Mouse (Mus musculus): ENCODE measurements at regions not wholly inside any gene's neighbourhood (a gene's known extent, or its start where the extent isn't known, plus 50 kb on each side); places are given as distances from the start of the nearest gene placed in this dataset.
"Not testable (repeated sequence)": the region's sequence is repeated elsewhere in the genome, so short reads cannot be mapped to it uniquely, and the experiment has no call there.

DNA sequence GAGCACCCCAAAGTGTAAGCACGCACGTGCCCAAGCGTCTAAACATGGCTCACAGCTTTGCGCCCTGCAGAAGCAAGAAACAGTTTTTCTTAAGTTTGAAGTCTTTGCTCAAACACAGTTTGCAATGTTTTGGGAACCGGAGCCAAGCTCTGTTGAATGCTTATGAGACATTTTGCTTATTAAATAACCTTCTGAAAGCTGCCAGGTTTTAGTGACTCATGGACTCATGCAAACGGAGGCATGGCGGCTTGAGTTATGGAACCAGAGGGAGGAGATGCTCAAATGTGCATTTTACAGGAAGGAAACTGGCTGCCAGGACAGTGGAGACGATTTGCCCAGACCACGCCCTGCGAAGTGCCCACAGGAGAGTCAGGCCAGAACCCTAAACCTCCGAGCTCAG is 131.0 kb upstream of the Slc38a2 start:
- no peak for DNase-seq (ENCODE audit: extremely low read depth, low read depth, low spot score)

- no peak for DNase-seq (ENCODE audit: extremely low read depth, low read depth, low spot score)
Measured at GRCm38 (mm10) chr15:96829941-96830340, 130.4 kb upstream of the Slc38a2 start.

DNA sequence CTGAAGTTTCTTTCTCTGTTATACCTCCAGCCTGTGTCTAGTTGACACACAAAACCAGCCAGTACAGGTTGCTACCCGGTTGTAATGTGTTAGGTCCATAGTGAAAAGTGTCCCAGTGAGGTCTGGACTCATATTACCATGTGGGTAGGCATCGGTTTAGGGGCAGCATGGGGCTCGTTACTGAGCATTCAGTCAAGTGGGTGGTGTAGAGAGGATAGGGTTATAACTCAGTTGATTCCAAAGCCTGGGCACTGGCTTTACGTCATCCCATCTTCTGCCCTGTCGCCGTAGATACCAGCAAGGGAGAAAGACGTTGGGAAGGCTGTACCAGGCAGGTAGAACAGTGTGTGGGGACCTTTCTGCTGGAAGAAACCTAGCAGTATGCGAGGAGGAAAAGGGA is 129.2 kb upstream of the Slc38a2 start:
- no peak for DNase-seq (ENCODE audit: extremely low read depth, low read depth, low spot score)

GRCm38 (mm10) chr15:96827931-96828330 is 128.4 kb upstream of the Slc38a2 start:
- no peak for DNase-seq (ENCODE audit: extremely low read depth, low read depth, low spot score)

DNA sequence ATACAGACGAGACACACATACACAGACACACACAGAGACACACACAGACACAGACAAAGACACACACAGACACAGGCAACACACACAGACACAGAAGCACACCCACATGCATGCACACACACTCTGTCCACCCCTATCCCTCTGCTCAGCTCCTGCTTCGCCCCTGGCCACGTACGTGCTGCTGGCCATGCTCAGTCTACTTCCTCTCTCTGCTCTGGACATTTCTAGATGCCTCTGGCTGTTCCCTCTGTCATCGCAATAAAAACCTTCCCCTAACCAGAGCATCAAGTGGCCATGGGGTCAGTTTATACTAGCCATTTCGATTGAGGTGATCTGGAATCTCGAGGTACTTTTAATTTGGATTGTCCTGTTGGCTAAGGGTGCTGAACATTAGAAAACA is 118.9 kb upstream of the Slc38a2 start:
- no peak for DNase-seq (ENCODE audit: extremely low read depth, low read depth, low spot score)

DNA sequence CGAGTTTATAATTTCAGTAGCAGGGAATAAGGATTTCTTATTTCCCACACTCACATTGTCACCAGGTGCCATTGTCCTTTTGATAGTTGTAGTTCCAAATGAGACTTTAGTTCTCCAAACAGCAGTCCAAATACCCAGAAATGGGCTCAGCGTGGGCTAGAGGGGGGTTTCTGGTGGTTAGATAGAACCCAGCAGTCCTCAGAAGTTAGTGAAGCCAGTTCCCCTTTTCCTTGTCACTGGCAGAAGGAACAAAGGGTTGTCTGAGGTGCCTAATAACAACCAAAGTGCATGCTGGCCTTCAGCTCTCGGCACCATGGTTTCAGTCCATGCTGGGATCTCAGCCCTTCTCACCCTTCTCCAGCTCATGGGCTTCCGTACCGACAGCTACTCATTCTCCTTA is 118.1 kb upstream of the Slc38a2 start:
- no peak for DNase-seq (ENCODE audit: extremely low read depth, low read depth, low spot score)

DNA sequence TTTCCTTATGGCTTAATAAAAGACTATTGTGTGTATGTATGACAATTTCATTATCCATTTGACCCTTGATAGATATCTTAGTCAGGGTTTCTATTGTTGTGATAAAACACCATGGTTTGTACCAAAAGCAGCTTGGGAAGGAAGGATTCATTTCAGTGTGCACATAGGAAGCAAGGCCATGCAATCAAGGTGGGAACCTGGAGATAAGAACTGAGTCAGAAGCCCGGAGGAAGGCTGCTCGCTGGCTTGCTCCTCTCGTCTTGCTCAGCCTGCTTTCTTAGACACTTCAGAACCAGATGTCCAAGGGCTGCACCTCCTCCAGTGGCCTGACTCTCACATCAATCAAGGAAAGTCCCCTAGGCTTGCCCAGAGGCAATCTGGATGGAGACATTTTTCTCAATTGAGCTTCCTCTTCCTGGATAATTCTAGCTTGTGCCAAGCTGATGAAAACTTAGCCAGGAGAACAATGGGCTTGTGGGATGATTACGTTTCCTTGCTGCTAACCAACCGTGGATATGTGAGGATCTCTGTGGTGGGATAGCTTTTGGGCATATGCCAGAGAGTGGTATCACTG is 117.6 kb upstream of the Slc38a2 start:
- DNase-seq (ENCODE audit: extremely low read depth, low read depth, low spot score) = no peak

- DNase-seq (ENCODE audit: extremely low read depth, low read depth, low spot score) = no peak
Measured at GRCm38 (mm10) chr15:96813472-96813871, 113.9 kb upstream of the Slc38a2 start.

DNA sequence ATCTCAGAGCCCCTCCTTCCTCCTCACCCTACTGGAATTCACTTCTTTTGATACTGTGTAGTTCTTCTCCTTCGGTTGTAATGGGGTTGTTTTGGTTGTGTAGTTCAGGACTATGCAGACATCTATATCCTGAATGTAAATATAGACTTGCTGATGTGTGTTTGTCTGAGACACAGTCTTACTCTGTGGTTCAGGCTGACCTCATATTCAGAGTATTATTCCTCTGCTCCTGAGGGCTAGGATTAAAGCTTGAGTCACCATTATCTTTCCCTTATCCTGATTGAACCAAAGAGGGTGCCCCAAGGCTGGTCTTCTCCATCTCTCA is 103.2 kb upstream of the Slc38a2 start:
- DNase-seq (ENCODE audit: extremely low read depth, low read depth, low spot score) = no peak

- no peak for DNase-seq (ENCODE audit: extremely low read depth, low read depth, low spot score)
Measured at GRCm38 (mm10) chr15:96802034-96802728, 102.7 kb upstream of the Slc38a2 start.

GRCm38 (mm10) chr15:96799228-96799627 is 99.7 kb upstream of the Slc38a2 start:
- no peak for DNase-seq (ENCODE audit: extremely low read depth, low read depth, low spot score)

- DNase-seq (ENCODE audit: extremely low read depth, low read depth, low spot score) = no peak
Measured at GRCm38 (mm10) chr15:96797615-96798270, 98.2 kb upstream of the Slc38a2 start.

DNA sequence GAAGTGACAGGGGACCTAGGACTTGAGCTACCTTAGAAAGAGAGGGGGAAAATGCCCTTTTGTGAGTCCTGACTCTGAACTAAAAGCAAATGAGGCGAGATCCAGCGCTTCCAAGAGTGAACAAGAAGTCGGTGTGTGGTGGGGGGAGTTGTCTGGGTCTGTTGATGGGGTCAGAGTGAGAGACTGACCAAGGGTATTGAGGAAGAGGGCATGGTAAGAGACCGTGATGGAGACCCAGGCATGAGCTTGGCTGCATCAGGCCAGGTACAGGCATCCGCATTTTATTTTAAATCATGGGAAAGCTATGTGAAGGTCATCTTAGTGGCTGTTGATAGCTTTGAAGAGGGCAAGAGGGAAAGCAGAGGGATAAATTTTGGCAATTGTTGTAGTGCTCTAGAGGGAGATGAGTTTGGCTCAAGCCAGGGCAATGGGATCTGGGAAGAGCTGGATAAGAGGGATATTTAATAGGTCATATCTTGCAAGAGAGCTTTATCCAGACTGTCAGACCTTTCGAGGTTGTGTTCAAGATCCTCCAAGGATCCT is 94.7 kb upstream of the Slc38a2 start:
- DNase-seq (ENCODE audit: extremely low read depth, low read depth, low spot score) = no peak

DNA sequence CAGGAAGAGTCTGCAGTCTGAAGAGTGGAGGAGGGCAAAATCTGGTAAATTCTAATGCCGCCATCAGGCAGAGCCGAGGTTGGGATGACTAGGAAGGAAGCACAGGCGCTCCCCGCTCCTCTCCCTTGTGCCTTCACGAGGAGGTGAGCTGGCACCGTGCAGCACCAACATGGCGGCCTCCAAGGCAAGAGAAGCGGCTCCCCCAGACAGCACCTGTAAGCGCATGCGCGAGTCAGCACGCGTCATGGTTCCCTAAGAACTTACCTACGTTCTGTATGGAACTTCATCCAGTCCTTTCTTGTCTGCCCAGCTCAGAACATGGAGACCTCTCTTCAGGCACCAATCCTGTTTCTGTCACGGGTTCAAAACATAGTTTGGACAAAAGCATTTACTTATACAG is 93.7 kb upstream of the Slc38a2 start:
- DNase-seq (ENCODE audit: extremely low read depth, low read depth, low spot score) = no peak

DNA sequence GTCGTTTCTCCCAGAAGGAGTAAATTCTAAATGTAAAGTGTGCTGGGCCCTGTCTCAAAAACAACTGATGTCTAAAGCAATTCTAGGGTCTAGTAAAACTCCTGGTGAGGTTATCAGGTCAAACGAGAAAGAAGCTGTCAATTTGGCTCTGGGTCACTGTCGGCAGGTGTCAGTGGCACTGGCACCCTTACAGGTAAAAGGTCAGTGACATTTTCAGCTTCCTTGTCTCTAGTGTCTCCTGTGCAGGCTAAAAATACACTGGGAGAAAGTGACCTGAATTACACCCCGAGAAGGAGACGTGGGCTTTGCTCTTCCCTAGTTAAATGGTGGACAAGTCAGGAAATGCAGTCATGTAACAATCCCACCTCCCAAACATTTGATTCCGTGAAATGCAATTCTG is 91.8 kb upstream of the Slc38a2 start:
- DNase-seq (ENCODE audit: extremely low read depth, low read depth, low spot score) = no peak

GRCm38 (mm10) chr15:96787921-96788320 is 88.4 kb upstream of the Slc38a2 start:
- DNase-seq (ENCODE audit: extremely low read depth, low read depth, low spot score) = not testable (repeated sequence)

- no peak for DNase-seq (ENCODE audit: extremely low read depth, low read depth, low spot score)
Measured at GRCm38 (mm10) chr15:96784578-96784977, 85.0 kb upstream of the Slc38a2 start.

DNA sequence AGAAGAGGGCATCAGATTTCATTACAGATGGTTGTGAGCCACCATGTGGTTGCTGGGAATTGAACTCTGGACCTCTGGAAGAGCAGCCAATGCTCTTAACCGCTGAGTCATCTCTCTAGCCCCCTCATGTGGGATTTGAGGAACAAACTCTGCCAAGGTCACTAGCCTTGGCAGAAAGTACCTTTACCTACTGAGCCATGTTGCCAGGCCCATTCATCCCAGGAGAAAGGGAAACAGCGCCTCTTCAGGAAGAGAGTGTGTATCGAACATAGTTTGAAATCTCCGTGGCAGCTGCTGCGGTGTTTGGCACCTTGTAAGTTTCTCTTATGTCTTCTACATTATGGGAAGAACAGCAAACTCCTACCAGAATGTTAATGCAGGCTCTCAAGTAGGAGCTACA is 82.0 kb upstream of the Slc38a2 start:
- DNase-seq (ENCODE audit: extremely low read depth, low read depth, low spot score) = no peak

- DNase-seq (ENCODE audit: extremely low read depth, low read depth, low spot score) = no peak
Measured at GRCm38 (mm10) chr15:96780606-96781005, 81.1 kb upstream of the Slc38a2 start.

DNA sequence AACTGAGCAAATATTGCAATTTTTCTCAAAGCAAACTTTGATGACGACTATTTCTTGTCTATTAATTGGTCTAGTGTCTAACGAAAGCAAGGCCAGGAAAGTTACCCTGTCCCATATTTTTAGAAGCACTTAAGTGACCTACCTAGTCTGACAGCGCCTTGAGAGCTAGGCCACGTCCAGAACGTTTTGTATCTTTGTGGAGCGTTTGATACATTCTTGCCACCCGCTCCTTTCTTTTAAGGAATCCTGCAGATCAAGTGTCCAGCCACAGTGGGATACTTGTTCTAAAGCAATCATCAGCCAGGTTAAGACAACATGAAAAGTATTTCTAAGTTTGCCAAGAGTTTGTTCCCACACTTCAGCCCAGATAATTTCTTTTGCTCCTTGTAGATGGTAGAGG is 79.8 kb upstream of the Slc38a2 start:
- DNase-seq (ENCODE audit: extremely low read depth, low read depth, low spot score) = no peak

DNA sequence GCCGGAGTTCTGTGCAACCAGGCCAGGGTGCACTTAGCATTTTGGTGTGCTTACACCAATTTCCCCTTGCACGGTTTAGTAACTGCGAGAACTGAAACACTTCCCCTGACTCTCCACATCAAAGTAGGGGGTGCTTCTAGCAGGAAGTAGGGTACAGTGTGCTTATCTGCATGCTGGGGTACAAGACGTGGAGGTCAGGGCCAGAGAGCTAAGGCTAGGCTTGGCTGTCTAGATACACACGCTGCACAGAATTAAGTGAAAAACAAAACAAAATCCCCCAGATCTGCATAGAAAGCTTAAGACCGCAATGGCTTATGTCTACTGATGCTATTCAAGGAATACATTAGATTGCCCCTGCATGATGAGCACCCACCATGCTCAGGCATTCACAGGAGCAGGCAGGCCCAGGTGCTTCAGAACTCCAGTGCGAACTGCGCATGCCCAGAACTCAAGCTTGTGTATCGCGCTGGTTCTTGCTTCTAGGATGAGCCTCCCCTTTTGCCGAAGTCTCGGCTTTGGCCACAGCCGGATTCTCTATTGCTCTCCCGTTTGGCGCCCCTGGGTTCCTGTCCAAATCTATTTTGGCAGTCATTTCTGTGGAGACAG is 78.9 kb upstream of the Slc38a2 start:
- DNase-seq (ENCODE audit: extremely low read depth, low read depth, low spot score) = no peak

DNA sequence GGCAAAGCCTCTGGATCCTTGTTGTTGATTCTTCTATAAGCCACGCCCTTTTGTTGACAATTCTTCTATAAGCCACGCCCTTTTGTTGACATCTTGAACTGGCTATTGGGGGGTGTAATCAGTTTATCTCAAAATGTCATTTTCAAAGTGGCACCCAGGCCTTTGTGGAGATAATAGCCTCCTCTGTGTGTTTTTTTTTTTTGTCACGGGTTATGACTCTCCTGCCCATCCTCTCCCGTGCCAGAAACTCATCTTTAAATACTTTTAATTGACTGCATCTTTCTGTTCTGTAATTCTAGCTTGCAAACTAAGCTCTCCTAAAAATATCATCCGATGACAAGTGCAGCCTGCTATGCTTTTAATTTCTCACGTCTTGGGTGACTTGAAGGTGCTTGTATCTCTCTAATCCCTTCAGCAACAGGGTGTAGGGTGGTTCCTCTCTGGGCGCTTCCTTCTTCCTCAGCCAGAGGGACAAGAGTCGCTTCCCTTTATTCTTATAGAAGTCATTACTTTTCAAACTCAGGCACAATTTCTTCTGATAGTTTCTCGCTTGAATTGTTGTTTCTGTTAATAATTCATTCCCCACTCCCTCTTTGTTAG is 77.0 kb upstream of the Slc38a2 start:
- DNase-seq (ENCODE audit: extremely low read depth, low read depth, low spot score) = no peak
